ENCODE assay signal across 9 mouse cellular contexts in genomic region chr15:82259510-82259909, GRCm38 (mm10). TPM values are rescaled to one million over a fixed set of nuclear protein-coding genes. Genes with fewer than 3 reads are reported as not detected.
A peak's percentile ranks its signal among the peaks of the same experiment; 100 is the strongest.
DNase-seq lines count a peak whose midpoint lies in the region; ATAC-seq and TF ChIP-seq lines count a peak whose summit lies in the region.
"Had no signal": no experiment of that assay in that cellular context is flagged by ENCODE, and none has a peak within 500 bp of the region (broad histone marks: within the 10 kb centered on the region; RNA-seq: fewer than 3 reads in every experiment).

No protein-coding gene starts in this region.

- H3K4me1 ChIP-seq in midbrain, embryonic 11.5 days (ENCODE audit: control insufficient read depth, insufficient read depth, low read length): peaks cover 9% of the 10 kb centered on the region
- peaks cover 38% of the 10 kb centered on the region for H3K4me1 ChIP-seq in midbrain, embryonic 13.5 days (replicated peaks)
- H3K4me1 ChIP-seq in liver, embryonic 14.5 days (replicated peaks; ENCODE audit: control insufficient read depth in 2 of 2, insufficient read depth in 2 of 2, low read length in 1 of 2): no peaks in the 10 kb centered on the region

- H3K27me3 ChIP-seq in midbrain, embryonic 11.5 days (ENCODE audit: control insufficient read depth, insufficient read depth, low read length): no peaks in the 10 kb centered on the region
- H3K27me3 ChIP-seq in midbrain, embryonic 13.5 days: peaks cover 4% of the 10 kb centered on the region; the same call in 1 of the 2 replicates
- H3K27me3 ChIP-seq in liver, embryonic 14.5 days (ENCODE audit: control insufficient read depth, insufficient read depth, low read length): no peaks in the 10 kb centered on the region

- H3K4me3 ChIP-seq in midbrain, embryonic 11.5 days (ENCODE audit: low read depth, low read length): no peak overlapping the region
- H3K4me3 ChIP-seq in midbrain, embryonic 13.5 days (replicated peaks): no peak overlapping the region
- H3K4me3 ChIP-seq in liver, embryonic 14.5 days (ENCODE audit: insufficient read depth in 1 of 2, low read depth in 2 of 2, low read length in 2 of 2): no peak overlapping the region

- TF ChIP-seq CTCF in liver, embryonic 14.5 days (IDR thresholded peaks at IDR 0.05; ENCODE audit: low read depth): peak; percentile 99

- ATAC-seq in midbrain, embryonic 11.5 days (ENCODE audit: low FRiP score): no peak
- no peak for ATAC-seq in midbrain, embryonic 13.5 days
- 0 out of 2 replicates have a peak, but pooled peaks have one; percentile 28 for ATAC-seq in liver, embryonic 14.5 days (ENCODE audit: insufficient read depth)
- ATAC-seq in inflammation-experienced regulatory T-cells, adult 6 months: no peak

- no peaks in the 10 kb centered on the region for H3K36me3 ChIP-seq in midbrain, embryonic 11.5 days (ENCODE audit: control insufficient read depth, insufficient read depth, low read length)
- H3K36me3 ChIP-seq in midbrain, embryonic 13.5 days: peaks cover 17% of the 10 kb centered on the region; the same call in 1 of the 2 replicates
- no peaks in the 10 kb centered on the region for H3K36me3 ChIP-seq in liver, embryonic 14.5 days (replicated peaks; ENCODE audit: control insufficient read depth, insufficient read depth, low read depth)

- H3K9ac ChIP-seq in midbrain, embryonic 11.5 days (ENCODE audit: low read length): no peak overlapping the region
- no peak overlapping the region for H3K9ac ChIP-seq in midbrain, embryonic 13.5 days (replicated peaks)
- no peak overlapping the region for H3K9ac ChIP-seq in liver, embryonic 14.5 days (replicated peaks)

- WGBS in midbrain, embryonic 11.5 days: 13% methylated on average over 16 of the region's 16 CpGs
- WGBS in midbrain, embryonic 13.5 days: 12% methylated on average over 16 of the region's 16 CpGs
- WGBS in liver, embryonic 14.5 days (ENCODE audit: insufficient replicate concordance): 11% methylated on average over 16 of the region's 16 CpGs

- intact Hi-C loops in heart, postnatal 36 days (cut with DNase I): no loop called here

- peak; percentile 95 for DNase-seq in midbrain, embryonic 11.5 days (ENCODE audit: low spot score, missing footprints)
- peak; percentile 88 for DNase-seq in WW6 (ENCODE audit: low read depth, low spot score)
- peak; percentile 69 for DNase-seq in cerebellum, adult 9-11 months
- peak; percentile 33 to 62 for DNase-seq in heart, postnatal 36 days
- peak in 2 of 3 experiments; percentile 41 to 44 for DNase-seq in liver, embryonic 14.5 days (ENCODE audit: low read depth in 3 of 3, low spot score in 3 of 3)
- DNase-seq in right cerebral cortex, postnatal 14 days: peak; percentile 90

- H3K27ac ChIP-seq in midbrain, embryonic 11.5 days (ENCODE audit: low read depth, low read length): no peak overlapping the region
- no peak overlapping the region for H3K27ac ChIP-seq in midbrain, embryonic 13.5 days
- no peak overlapping the region for H3K27ac ChIP-seq in liver, embryonic 14.5 days

- H3K4me2 ChIP-seq in midbrain, embryonic 11.5 days: no peak overlapping the region
- no peak overlapping the region for H3K4me2 ChIP-seq in midbrain, embryonic 13.5 days (replicated peaks)
- H3K4me2 ChIP-seq in liver, embryonic 14.5 days (ENCODE audit: low read depth): no peak overlapping the region

- no peaks in the 10 kb centered on the region for H3K9me3 ChIP-seq in midbrain, embryonic 11.5 days (ENCODE audit: control insufficient read depth, low read length)
- H3K9me3 ChIP-seq in midbrain, embryonic 13.5 days: no peaks in the 10 kb centered on the region
- H3K9me3 ChIP-seq in liver, embryonic 14.5 days (ENCODE audit: control insufficient read depth, low read length): no peaks in the 10 kb centered on the region

- TF ChIP-seq EP300 in liver, embryonic 14.5 days (IDR thresholded peaks at IDR 0.05; ENCODE audit: low read depth): no peak

RNA-seq across cellular contexts. Expression of gene 1500009C09Rik, which starts 7.3 kb away (rescaled TPM):
- polyA plus RNA-seq in midbrain, embryonic 11.5 days (2014; fragmentation: Nextera tagmentation; extraction: Ambion mirVana): 1.0 and 1.4 TPM in 2 replicates
- polyA plus RNA-seq in midbrain, embryonic 13.5 days (2015; fragmentation: Nextera tagmentation; extraction: Ambion mirVana): 9.6 and 9.7 TPM in 2 replicates
- total RNA-seq in heart, postnatal 36 days (2021): not detected
- polyA plus RNA-seq in liver, embryonic 14.5 days (2012; rRNA removed): 0.02 and 0.11 TPM in 2 replicates
- polyA plus RNA-seq in liver, embryonic 14.5 days (2014; fragmentation: Nextera tagmentation; extraction: Ambion mirVana): not detected in 2 replicates
- polyA plus RNA-seq in inflammation-experienced regulatory T-cells, adult 6 months (2017; shearing (Covaris generic)): not detected

RNA-seq across cellular contexts. Expression of gene Cenpm, which starts 15.0 kb away (rescaled TPM):
- polyA plus RNA-seq in midbrain, embryonic 11.5 days (2014; fragmentation: Nextera tagmentation; extraction: Ambion mirVana): 79.2 and 89.1 TPM in 2 replicates
- polyA plus RNA-seq in midbrain, embryonic 13.5 days (2015; fragmentation: Nextera tagmentation; extraction: Ambion mirVana): 28.6 and 30.4 TPM in 2 replicates
- under 1 TPM; 0.42 to 0.51 TPM for total RNA-seq in heart, postnatal 36 days (2021)
- polyA plus RNA-seq in liver, embryonic 14.5 days (2012; rRNA removed): 19.1 and 21.6 TPM in 2 replicates
- polyA plus RNA-seq in liver, embryonic 14.5 days (2014; fragmentation: Nextera tagmentation; extraction: Ambion mirVana): 42.1 and 45.1 TPM in 2 replicates
- 10 to 100 TPM in 2 of 3 experiments, 1 to 10 TPM in 1; 6.0 to 56.1 (median 12.3) TPM for polyA plus RNA-seq in inflammation-experienced regulatory T-cells, adult 6 months (2017; shearing (Covaris generic))

RNA-seq across cellular contexts. Expression of gene Sept3, which starts 15.2 kb away (rescaled TPM):
- 163 and 169 TPM in 2 replicates for polyA plus RNA-seq in midbrain, embryonic 11.5 days (2014; fragmentation: Nextera tagmentation; extraction: Ambion mirVana)
- polyA plus RNA-seq in midbrain, embryonic 13.5 days (2015; fragmentation: Nextera tagmentation; extraction: Ambion mirVana): 341 and 349 TPM in 2 replicates
- total RNA-seq in heart, postnatal 36 days (2021): under 1 TPM; 0.35 to 0.36 TPM
- 0.12 and 0.61 TPM in 2 replicates for polyA plus RNA-seq in liver, embryonic 14.5 days (2012; rRNA removed)
- 0.09 TPM in 1 of 2 replicates, not detected in the other for polyA plus RNA-seq in liver, embryonic 14.5 days (2014; fragmentation: Nextera tagmentation; extraction: Ambion mirVana)
- polyA plus RNA-seq in inflammation-experienced regulatory T-cells, adult 6 months (2017; shearing (Covaris generic)): not detected

RNA-seq across cellular contexts. Expression of gene Tnfrsf13c, which starts 35.3 kb away (rescaled TPM):
- polyA plus RNA-seq in midbrain, embryonic 11.5 days (2014; fragmentation: Nextera tagmentation; extraction: Ambion mirVana): 0.07 and 0.17 TPM in 2 replicates
- polyA plus RNA-seq in midbrain, embryonic 13.5 days (2015; fragmentation: Nextera tagmentation; extraction: Ambion mirVana): not detected in 2 replicates
- under 1 TPM; 0.28 to 0.30 TPM for total RNA-seq in heart, postnatal 36 days (2021)
- polyA plus RNA-seq in liver, embryonic 14.5 days (2012; rRNA removed): 0.54 and 0.66 TPM in 2 replicates
- 0.14 and 0.58 TPM in 2 replicates for polyA plus RNA-seq in liver, embryonic 14.5 days (2014; fragmentation: Nextera tagmentation; extraction: Ambion mirVana)
- polyA plus RNA-seq in inflammation-experienced regulatory T-cells, adult 6 months (2017; shearing (Covaris generic)): 1 to 10 TPM; 2.3 to 7.1 (median 4.8) TPM

RNA-seq across cellular contexts. Expression of gene Wbp2nl, which starts 39.2 kb away (rescaled TPM):
- 0.11 TPM in 1 of 2 replicates, not detected in the other for polyA plus RNA-seq in midbrain, embryonic 11.5 days (2014; fragmentation: Nextera tagmentation; extraction: Ambion mirVana)
- polyA plus RNA-seq in midbrain, embryonic 13.5 days (2015; fragmentation: Nextera tagmentation; extraction: Ambion mirVana): not detected in 2 replicates
- total RNA-seq in heart, postnatal 36 days (2021): not detected
- 0.10 and 0.19 TPM in 2 replicates for polyA plus RNA-seq in liver, embryonic 14.5 days (2012; rRNA removed)
- 0.11 and 0.19 TPM in 2 replicates for polyA plus RNA-seq in liver, embryonic 14.5 days (2014; fragmentation: Nextera tagmentation; extraction: Ambion mirVana)
- not detected for polyA plus RNA-seq in inflammation-experienced regulatory T-cells, adult 6 months (2017; shearing (Covaris generic))
- total RNA-seq: layer of hippocampus, adult 8-10 months had no signal

Comparison
In these comparisons a context has a peak if more than half of its experiments do, and no peak if none do; other contexts are left out.
1. DNase-seq: peak in every context shown above with its lines; median percentile 95 in midbrain, embryonic 11.5 days; 90 in right cerebral cortex, postnatal 14 days; 88 in WW6; 69 in cerebellum, adult 9-11 months; 48 in heart, postnatal 36 days; 42 in liver, embryonic 14.5 days.
2. RNA of gene Sept3, which starts 15.2 kb away (polyA plus RNA-seq): 341 to 349 TPM in midbrain, embryonic 13.5 days and 163 to 169 TPM in midbrain, embryonic 11.5 days; 0.09 to 0.61 TPM in liver, embryonic 14.5 days and not detected in inflammation-experienced regulatory T-cells, adult 6 months; every median in the first group is over 100 times any median in the second.